Mouse (Mus musculus): ENCODE results near the gene Cdk9. TPM values are rescaled to one million over a fixed set of nuclear protein-coding genes. Genes with fewer than 3 reads are reported as not detected.

The Cdk9 gene
- 100 to 1,000 TPM; 323 to 569 (median 405) TPM for total RNA-seq (2018; cell fraction: chromatin; rRNA removed)
- total RNA-seq (2018; cell fraction: cytosol; rRNA removed), result 100 to 1,000 TPM in 9 of 26 experiments, 10 to 100 TPM in 17; 69.8 to 132 (median 93.0) TPM
- total RNA-seq (2018; cell fraction: nucleus; rRNA removed), result 100 to 1,000 TPM; 186 to 465 (median 294) TPM
- 99.2 to 144 TPM (median 121 TPM) in 3 replicates for polyA plus RNA-seq (2018)

DNA sequence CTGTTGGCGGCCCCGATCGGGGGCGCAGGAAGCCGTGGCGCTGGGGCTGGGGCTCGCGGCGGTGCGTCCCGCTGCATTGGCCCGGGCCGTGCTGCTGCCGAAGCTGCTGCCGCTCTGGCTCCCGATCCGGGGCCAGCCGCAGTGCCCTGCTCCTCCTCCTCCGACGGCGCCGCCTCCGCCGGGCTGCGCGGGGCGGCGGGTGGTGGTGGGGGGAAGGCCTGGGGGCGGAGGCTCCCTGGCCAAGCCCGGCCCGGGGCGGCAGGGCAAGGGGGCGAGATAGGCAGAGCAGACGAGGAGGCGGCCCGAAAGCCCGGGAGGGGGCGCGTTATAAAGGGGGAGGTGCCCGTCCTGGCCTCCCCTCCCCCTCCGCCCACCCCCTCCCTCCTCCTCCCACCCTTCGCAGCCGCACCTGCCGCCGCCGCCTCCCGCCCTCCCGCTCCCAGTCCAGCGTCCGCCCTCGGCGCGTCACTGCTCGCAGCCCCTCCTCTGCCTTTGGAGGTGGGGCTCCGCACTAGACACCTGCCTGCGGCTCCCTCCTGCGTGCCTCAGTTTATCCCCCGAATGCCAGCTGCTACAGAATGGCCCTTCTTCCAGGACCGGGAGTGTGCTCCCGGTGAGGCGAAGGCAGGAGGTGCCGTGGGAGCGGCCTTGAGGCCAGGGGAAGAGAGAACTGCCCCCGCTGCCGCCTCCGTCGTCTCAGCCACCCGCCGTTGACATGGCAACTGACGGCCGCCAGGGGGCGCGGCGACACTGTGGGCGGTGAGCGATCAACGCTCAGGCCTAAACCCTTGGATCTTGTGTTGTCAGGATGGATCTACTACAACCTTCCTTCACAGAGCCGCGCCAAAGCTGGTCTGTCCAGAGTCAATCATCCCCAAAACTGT, at the start of gene Cdk9:
Gene Cdk9 (minus strand): TSS at position 143 of the 884 bp plus-strand sequence.
- under 1% methylated on average over 52 of the region's 79 CpGs for whole genome bisulfite sequencing (ENCODE audit: missing documents)
- Histone ChIP-seq H3K79me2 (ENCODE audit: inconsistent target) (peaks cover 40% of the 10 kb centered on the region), H3K27ac (peak within 1 kb of the TSS; percentile 98), H3K36me3 (ENCODE audit: inconsistent target) (peaks cover 19% of the 10 kb centered on the region; the same call in 1 of the 2 replicates), H3K4me3 (ENCODE audit: inconsistent target) (peak within 1 kb of the TSS; percentile 80)

- 96% methylated on average over 4 of the region's 4 CpGs for WGBS (ENCODE audit: missing documents)
- Histone ChIP-seq H3K79me2 (ENCODE audit: inconsistent target) (no peaks in the 10 kb centered on the region; the same call in 1 of the 2 replicates), H3K36me3 (ENCODE audit: inconsistent target) (peaks cover 31% of the 10 kb centered on the region; the same call in 1 of the 2 replicates)
Measured at GRCm38 (mm10) chr2:32761859-32762258, 49.0 kb upstream of the Cdk9 start.

GRCm38 (mm10) chr2:32761361-32761760, 48.5 kb upstream of the Cdk9 start:
- H3K79me2 ChIP-seq (ENCODE audit: inconsistent target), result no peaks in the 10 kb centered on the region; the same call in 1 of the 2 replicates
- no peak overlapping the region for H3K4me3 ChIP-seq (ENCODE audit: inconsistent target)
- H3K27ac ChIP-seq, result no peak overlapping the region
- 95% methylated on average over 14 of the region's 14 CpGs for WGBS (ENCODE audit: missing documents)
- H3K36me3 ChIP-seq (ENCODE audit: inconsistent target), result peaks cover 31% of the 10 kb centered on the region; the same call in 1 of the 2 replicates

More at GRCm38 (mm10) chr2:32761859-32762258, 49.0 kb upstream of the Cdk9 start:
- Histone ChIP-seq H3K27ac (no peak overlapping the region), H3K4me3 (ENCODE audit: inconsistent target) (no peak overlapping the region)

- Histone ChIP-seq H3K27ac (no peak overlapping the region), H3K4me3 (ENCODE audit: inconsistent target) (no peak overlapping the region), H3K79me2 (ENCODE audit: inconsistent target) (no peaks in the 10 kb centered on the region; the same call in 1 of the 2 replicates), H3K36me3 (ENCODE audit: inconsistent target) (peaks cover 39% of the 10 kb centered on the region)
- WGBS (ENCODE audit: missing documents), result 96% methylated on average over 2 of the region's 2 CpGs
Measured at GRCm38 (mm10) chr2:32759001-32759400, 46.1 kb upstream of the Cdk9 start.

DNA sequence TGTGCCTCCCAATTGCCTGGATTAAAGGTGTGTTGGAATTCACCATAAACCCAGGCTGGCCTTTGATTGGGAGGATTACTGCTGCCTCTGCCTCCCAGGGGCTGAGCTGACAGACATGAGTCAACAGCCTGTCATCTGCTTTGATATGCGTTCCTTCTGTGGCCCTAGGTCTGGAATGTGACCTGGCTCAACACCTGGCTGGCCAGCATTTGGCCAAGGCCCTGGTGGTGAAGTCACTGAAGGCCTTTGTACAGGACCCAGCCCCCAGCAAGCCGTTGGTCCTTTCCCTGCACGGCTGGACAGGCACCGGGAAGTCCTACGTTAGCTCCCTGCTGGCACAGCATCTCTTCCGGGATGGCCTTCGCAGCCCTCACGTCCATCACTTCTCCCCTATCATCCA, 45.6 kb upstream of the Cdk9 start:
- Histone ChIP-seq H3K27ac (no peak overlapping the region), H3K36me3 (ENCODE audit: inconsistent target) (peaks cover 44% of the 10 kb centered on the region), H3K4me3 (ENCODE audit: inconsistent target) (no peak overlapping the region), H3K79me2 (ENCODE audit: inconsistent target) (no peaks in the 10 kb centered on the region; the same call in 1 of the 2 replicates)
- 96% methylated on average over 5 of the region's 8 CpGs for WGBS (ENCODE audit: missing documents)

DNA sequence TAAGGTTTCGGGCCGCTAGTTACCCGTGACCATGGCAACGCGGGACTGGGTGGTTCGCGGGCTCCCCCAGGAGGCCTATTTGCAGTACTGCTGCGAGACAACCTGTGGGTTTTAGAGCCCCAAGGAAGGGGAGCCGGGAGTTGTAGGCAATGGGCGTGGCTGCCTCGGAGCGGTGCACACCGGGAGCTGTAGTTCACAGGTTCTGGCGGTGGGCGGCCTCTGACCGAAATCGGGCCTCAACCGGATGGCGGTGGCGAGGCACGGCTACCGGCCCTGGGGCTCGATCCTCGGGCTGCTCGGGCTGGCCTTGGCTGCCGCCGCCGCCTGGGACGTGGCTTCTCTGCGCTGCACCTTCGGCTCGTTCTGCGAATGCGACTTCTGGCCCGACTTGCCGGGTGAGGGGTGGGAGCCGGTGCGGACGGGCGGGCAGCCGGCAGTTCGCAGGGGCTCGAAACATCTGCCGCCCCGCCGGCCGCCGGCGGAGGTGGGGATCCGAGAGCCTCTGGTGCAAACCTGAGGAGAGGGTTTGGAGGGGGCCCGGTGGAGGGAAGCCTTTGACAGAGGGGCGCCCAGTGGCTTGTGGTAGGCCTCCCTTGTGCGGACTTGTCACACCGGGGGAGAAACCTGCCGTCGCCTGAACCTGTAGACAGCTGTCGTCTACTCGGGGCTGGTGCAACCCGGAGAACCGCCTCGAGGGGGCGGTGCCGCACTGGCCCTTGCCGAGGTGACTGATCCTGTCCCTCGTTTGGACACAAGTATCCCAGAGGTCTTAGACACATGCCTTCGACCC, 44.4 kb upstream of the Cdk9 start, which contains the start of gene Tor2a:
Gene Tor2a (plus strand): TSS at position 179 of the 790 bp plus-strand sequence.
- 1% methylated on average over 57 of the region's 66 CpGs for WGBS (ENCODE audit: missing documents)
- Histone ChIP-seq H3K4me3 (ENCODE audit: inconsistent target) (peak within 1 kb of the TSS; percentile 28), H3K27ac (no peak within 1 kb of the TSS), H3K79me2 (ENCODE audit: inconsistent target) (no peaks in the 10 kb centered on the region; the same call in 1 of the 2 replicates), H3K36me3 (ENCODE audit: inconsistent target) (peaks cover 44% of the 10 kb centered on the region)

- H3K4me3 ChIP-seq (ENCODE audit: inconsistent target), result no peak overlapping the region
- WGBS (ENCODE audit: missing documents), result 42% methylated on average over 6 of the region's 6 CpGs
- H3K36me3 ChIP-seq (ENCODE audit: inconsistent target), result peaks cover 44% of the 10 kb centered on the region
- H3K27ac ChIP-seq, result no peak overlapping the region
- no peaks in the 10 kb centered on the region; the same call in 1 of the 2 replicates for H3K79me2 ChIP-seq (ENCODE audit: inconsistent target)
Measured at GRCm38 (mm10) chr2:32756674-32757055, 43.8 kb upstream of the Cdk9 start.

- Histone ChIP-seq H3K36me3 (ENCODE audit: inconsistent target) (peaks cover 62% of the 10 kb centered on the region), H3K27ac (no peak overlapping the region), H3K79me2 (ENCODE audit: inconsistent target) (no peaks in the 10 kb centered on the region), H3K4me3 (ENCODE audit: inconsistent target) (no peak overlapping the region)
- 80% methylated on average over 8 of the region's 10 CpGs for WGBS (ENCODE audit: missing documents)
Measured at GRCm38 (mm10) chr2:32752181-32752580, 39.3 kb upstream of the Cdk9 start.

- WGBS (ENCODE audit: missing documents), result 98% methylated on average over 7 of the region's 10 CpGs
- Histone ChIP-seq H3K36me3 (ENCODE audit: inconsistent target) (peaks cover 68% of the 10 kb centered on the region), H3K79me2 (ENCODE audit: inconsistent target) (no peaks in the 10 kb centered on the region), H3K27ac (no peak overlapping the region), H3K4me3 (ENCODE audit: inconsistent target) (no peak overlapping the region)
Measured at GRCm38 (mm10) chr2:32751665-32752033, 38.8 kb upstream of the Cdk9 start.

- H3K27ac ChIP-seq, result no peak overlapping the region
- H3K36me3 ChIP-seq (ENCODE audit: inconsistent target), result peaks cover 73% of the 10 kb centered on the region
- no peaks in the 10 kb centered on the region for H3K79me2 ChIP-seq (ENCODE audit: inconsistent target)
- H3K4me3 ChIP-seq (ENCODE audit: inconsistent target), result no peak overlapping the region
- 94% methylated on average over 27 of the region's 31 CpGs for WGBS (ENCODE audit: missing documents)
Measured at GRCm38 (mm10) chr2:32750887-32751664, 38.2 kb upstream of the Cdk9 start.

GRCm38 (mm10) chr2:32750199-32750598, 37.3 kb upstream of the Cdk9 start:
- Histone ChIP-seq H3K4me3 (ENCODE audit: inconsistent target) (no peak overlapping the region), H3K27ac (no peak overlapping the region), H3K36me3 (ENCODE audit: inconsistent target) (peaks cover 82% of the 10 kb centered on the region), H3K79me2 (ENCODE audit: inconsistent target) (no peaks in the 10 kb centered on the region)
- 65% methylated on average over 7 of the region's 7 CpGs for WGBS (ENCODE audit: missing documents)

GRCm38 (mm10) chr2:32749082-32749481, 36.2 kb upstream of the Cdk9 start:
- whole genome bisulfite sequencing (ENCODE audit: missing documents), result 93% methylated on average over 14 of the region's 16 CpGs
- H3K36me3 ChIP-seq (ENCODE audit: inconsistent target), result peaks cover 76% of the 10 kb centered on the region
- no peak overlapping the region for H3K4me3 ChIP-seq (ENCODE audit: inconsistent target)
- H3K27ac ChIP-seq, result no peak overlapping the region
- no peaks in the 10 kb centered on the region for H3K79me2 ChIP-seq (ENCODE audit: inconsistent target)

- H3K27ac ChIP-seq, result no peak overlapping the region
- H3K4me3 ChIP-seq (ENCODE audit: inconsistent target), result no peak overlapping the region
- peaks cover 42% of the 10 kb centered on the region for H3K36me3 ChIP-seq (ENCODE audit: inconsistent target)
- peaks cover 18% of the 10 kb centered on the region; the same call in 1 of the 2 replicates for H3K79me2 ChIP-seq (ENCODE audit: inconsistent target)
- WGBS (ENCODE audit: missing documents), result 42% methylated on average over 15 of the region's 15 CpGs
Measured at GRCm38 (mm10) chr2:32744272-32744982, 31.6 kb upstream of the Cdk9 start.
